Mouse (Mus musculus): ENCODE measurements around the gene Fam221a. TPM values are rescaled to one million over a fixed set of nuclear protein-coding genes. Genes with fewer than 3 reads are reported as not detected.
"Not testable (repeated sequence)": the region's sequence is repeated elsewhere in the genome, so short reads cannot be mapped to it uniquely, and the experiment has no call there.

Fam221a gene
- total RNA-seq, 2 experiments from 2014 or later = 1.1 to 1.2 TPM

DNA sequence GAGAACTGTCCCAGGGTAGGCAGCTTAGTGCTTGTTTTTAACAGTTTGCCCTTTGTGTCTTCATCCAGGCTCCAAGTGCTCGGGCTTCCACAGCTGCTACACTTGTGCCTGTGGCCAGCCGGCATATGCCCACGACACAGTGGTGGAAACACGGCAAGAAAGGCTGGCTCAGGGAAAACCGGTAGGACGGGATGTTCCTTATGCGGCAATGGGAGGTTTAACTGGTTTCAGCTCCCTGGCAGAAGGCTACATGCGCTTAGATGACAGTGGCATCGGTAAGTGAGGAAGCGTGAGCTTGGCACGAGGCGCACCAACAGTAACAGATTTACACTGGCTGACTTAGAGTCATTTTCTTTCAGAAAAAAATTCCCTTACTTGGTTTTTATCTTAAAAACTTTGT is 10.8 kb downstream of the Fam221a start:
- DNase-seq (ENCODE audit: low spot score in 2 of 2) = no peak

GRCm38 (mm10) chr6:49394276-49394675 is 26.7 kb downstream of the Fam221a start:
- no peak for DNase-seq (ENCODE audit: low spot score in 2 of 2)

DNA sequence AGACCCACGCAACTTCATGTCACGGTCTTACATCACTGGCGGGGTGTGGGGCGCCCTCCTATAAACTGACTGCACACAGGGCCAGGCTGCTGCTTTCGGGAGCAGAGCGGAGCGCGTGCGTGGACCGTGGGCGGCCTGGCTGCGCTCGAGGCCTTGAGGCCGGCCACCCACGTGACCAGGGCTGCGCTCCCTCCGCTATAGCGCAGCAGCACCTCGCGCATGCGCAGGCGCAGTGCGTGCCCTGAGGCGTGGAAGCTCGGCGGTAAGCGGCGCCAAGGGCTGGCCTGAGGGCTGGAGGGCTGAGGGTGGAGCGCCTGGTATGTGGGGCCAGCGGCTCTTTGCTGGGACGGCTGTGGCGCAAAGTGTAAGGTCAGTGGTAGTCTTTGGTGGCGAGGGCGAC is 27.8 kb downstream of the Fam221a start, which contains the start of gene Stk31:
Stk31 (plus strand) TSS at position 289 of the 400 bp plus-strand sequence.
- no peak for DNase-seq (ENCODE audit: low spot score in 2 of 2)

- DNase-seq (ENCODE audit: low spot score in 2 of 2) = no peak
These were observed 29.9 kb downstream of the Fam221a start for GRCm38 (mm10) chr6:49397466-49397865.

DNA sequence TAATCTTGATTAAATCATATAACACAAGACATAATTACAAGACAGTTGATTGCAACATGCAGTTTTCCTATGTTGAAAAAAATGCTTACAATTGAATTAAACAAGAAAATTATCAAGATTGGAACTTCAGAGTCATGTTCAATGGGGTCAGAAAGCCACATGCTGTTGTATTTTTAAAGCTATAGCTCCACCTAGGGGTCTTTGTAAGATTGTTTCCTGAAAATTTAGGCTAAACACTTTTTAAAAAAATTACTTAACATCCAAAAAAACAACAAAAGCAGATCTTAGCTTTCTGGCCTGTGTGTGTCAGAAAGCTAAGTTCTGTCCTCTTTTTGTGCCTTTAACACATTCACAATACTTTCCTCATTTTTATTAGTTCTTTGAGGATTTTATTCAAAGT is 30.8 kb downstream of the Fam221a start:
- peak in 1 of 2 experiments; percentile 31 for DNase-seq (ENCODE audit: low spot score in 2 of 2)

DNA sequence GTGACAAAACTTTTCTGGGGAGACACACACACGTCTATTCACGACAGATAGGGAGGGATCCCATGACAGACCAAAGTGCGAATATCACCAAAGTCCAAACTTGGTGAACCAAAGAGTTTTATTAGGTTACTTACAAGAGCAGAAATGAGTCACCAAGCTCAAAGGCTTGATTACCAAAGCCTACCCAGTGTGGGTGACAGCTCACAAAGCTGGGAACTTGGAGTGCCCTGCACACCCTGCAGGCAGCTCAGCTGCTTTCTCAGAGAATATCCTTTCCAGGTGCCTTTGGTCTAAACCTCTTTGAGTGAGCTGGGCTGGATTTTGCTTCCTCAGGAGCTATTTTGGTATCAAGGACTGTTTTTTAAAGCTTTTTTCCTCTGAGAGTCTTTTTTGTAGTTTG is 43.3 kb downstream of the Fam221a start:
- no peak for DNase-seq (ENCODE audit: low spot score in 2 of 2)

- DNase-seq (ENCODE audit: low spot score in 2 of 2) = not testable (repeated sequence)
These were observed 45.4 kb downstream of the Fam221a start for GRCm38 (mm10) chr6:49412967-49413366.

DNA sequence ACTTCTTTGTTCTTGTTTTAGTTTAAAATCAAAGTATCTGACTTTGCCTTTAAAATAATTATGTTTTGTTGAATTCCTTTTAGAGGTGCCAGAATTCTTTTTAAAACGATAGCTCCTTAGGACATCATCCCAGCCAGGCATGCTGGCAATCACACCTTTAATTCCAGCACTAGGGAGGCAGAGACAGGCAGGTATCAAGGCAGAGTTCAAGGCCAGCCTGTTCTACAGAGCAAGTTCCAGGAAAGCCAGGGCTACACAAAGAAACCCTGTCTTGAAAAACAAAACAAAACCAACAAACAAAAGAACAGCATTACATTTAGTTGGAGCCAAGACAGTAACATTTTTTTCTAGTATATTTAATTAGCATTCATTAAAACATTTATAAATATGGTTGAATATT is 48.4 kb downstream of the Fam221a start:
- DNase-seq (ENCODE audit: low spot score in 2 of 2) = no peak

- no peak for DNase-seq (ENCODE audit: low spot score in 2 of 2)
These were observed 69.8 kb downstream of the Fam221a start for GRCm38 (mm10) chr6:49437306-49437705.

Other genes starting within 250 kb of the Fam221a start
- gene Igf2bp3, start 152.8 kb upstream of the Fam221a start, total RNA-seq (2021) = under 1 TPM; 0.24 to 0.35 TPM
- 10 to 100 TPM; 76.0 to 85.7 TPM for gene Tra2a, start 103.7 kb upstream of the Fam221a start, total RNA-seq (2021)
- gene Ccdc126, start 48.5 kb upstream of the Fam221a start, total RNA-seq (2021) = 1 to 10 TPM; 8.4 to 8.8 TPM
- 1 to 10 TPM; 1.2 to 1.6 TPM for gene Stk31, start 27.9 kb downstream of the Fam221a start, total RNA-seq (2021)

All from layer of hippocampus, postnatal 14 days (tissue).